In the genomic region with DNA sequence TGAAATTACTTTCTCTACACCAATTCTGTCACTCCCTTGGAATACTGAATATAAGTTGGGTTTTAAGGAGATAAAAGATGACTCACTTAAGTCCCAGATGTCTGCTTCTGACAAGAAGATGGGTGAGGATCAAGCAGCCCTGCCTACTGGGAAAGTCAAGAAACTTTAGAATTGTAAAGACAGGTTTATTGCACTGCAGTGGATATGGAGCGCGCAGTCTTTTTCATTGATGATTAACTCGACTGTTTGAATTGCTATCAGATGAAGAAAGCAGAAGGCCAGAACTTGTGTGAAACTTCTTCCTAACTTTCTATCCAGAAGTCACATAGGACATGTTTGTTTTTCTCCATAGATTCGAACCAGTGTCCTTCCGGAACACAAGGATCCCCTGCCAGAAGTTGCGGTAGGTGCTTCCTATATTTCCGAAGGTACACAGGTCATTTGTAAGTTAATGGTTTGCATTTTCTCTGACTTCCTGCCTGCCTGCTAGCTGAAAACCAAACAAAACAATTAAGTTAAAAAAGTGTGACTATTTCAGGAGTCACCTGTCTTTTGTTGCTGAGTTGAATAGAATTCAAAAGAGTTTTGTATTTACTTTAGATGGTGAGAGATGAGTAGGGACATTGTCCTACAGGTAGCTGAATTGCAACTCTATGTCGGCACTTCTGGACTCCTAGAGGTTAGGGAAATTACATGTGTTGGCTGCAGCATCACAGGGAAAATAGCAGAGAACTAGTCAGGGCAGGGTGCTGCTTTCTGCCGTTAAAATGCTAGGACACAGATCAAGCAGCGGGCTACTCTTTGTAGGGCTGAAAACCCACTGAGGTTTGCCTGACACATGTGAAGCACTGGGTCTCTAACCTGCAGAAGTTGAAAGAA, we compare ENCODE assay signal across 29 mouse cellular contexts.
DNase-seq lines count a peak whose midpoint lies in the region; ATAC-seq and TF ChIP-seq lines count a peak whose summit lies in the region.
"Had no signal": no experiment of that assay in that cellular context is flagged by ENCODE, and none has a peak within 500 bp of the region (broad histone marks: within the 10 kb centered on the region; RNA-seq: fewer than 3 reads in every experiment).

No protein-coding gene starts in this region.

- ATAC-seq in kidney, embryonic 15.5 days (replicated peaks; ENCODE audit: low FRiP score): peak; percentile 62; the same call in 1 of the 2 replicates
- 0 out of 2 replicates have a peak, but pooled peaks have one; percentile 14 for ATAC-seq in midbrain, embryonic 15.5 days (replicated peaks)
- no peak for ATAC-seq in midbrain, embryonic 14.5 days (ENCODE audit: low FRiP score, low TSS enrichment)
- peak; percentile 96 for ATAC-seq in intestine, embryonic 16.5 days
- ATAC-seq: CD4-positive, CD25-positive, alpha-beta regulatory T cell, adult 4 months had no signal

- H3K4me3 ChIP-seq in kidney, embryonic 15.5 days (replicated peaks): no peak overlapping the region
- no peak overlapping the region for H3K4me3 ChIP-seq in kidney, adult 2 months (ENCODE audit: insufficient read depth, low read depth, low read length)
- H3K4me3 ChIP-seq in midbrain, embryonic 15.5 days: no peak overlapping the region
- no peak overlapping the region for H3K4me3 ChIP-seq in midbrain, embryonic 14.5 days (replicated peaks; ENCODE audit: low read depth, low read length)
- H3K4me3 ChIP-seq in intestine, embryonic 16.5 days (ENCODE audit: low read length): no peak overlapping the region
- no peak overlapping the region for H3K4me3 ChIP-seq in small intestine, adult 2 months (ENCODE audit: low read depth, low read length)
- H3K4me3 ChIP-seq: erythroblast, embryonic 14.5 days; forebrain, embryonic 12.5 days; gastrocnemius, adult 2 months; heart, adult 2 months; heart, embryonic 12.5 days; limb, embryonic 12.5 days; lung, embryonic 15.5 days; midbrain, embryonic 12.5 days; neural tube, embryonic 15.5 days had no signal

- no peak overlapping the region for H3K4me2 ChIP-seq in kidney, embryonic 15.5 days
- no peak overlapping the region for H3K4me2 ChIP-seq in midbrain, embryonic 15.5 days
- no peak overlapping the region for H3K4me2 ChIP-seq in midbrain, embryonic 14.5 days (ENCODE audit: low read length)
- 0 out of 2 replicates have a peak overlapping the region, but pooled peaks have one; percentile 1 for H3K4me2 ChIP-seq in intestine, embryonic 16.5 days (ENCODE audit: low read depth, low read length)
- H3K4me2 ChIP-seq: forebrain, embryonic 12.5 days; heart, embryonic 12.5 days; hindbrain, embryonic 14.5 days; limb, embryonic 12.5 days; lung, embryonic 15.5 days; midbrain, embryonic 12.5 days; neural tube, embryonic 15.5 days had no signal

- no peaks in the 10 kb centered on the region for H3K27me3 ChIP-seq in kidney, embryonic 15.5 days
- no peaks in the 10 kb centered on the region for H3K27me3 ChIP-seq in kidney, adult 2 months (replicated peaks; ENCODE audit: control insufficient read depth, insufficient read depth, low read length)
- H3K27me3 ChIP-seq in midbrain, embryonic 15.5 days (replicated peaks): no peaks in the 10 kb centered on the region
- no peaks in the 10 kb centered on the region for H3K27me3 ChIP-seq in midbrain, embryonic 14.5 days (ENCODE audit: control insufficient read depth, insufficient read depth, low read length)
- no peaks in the 10 kb centered on the region for H3K27me3 ChIP-seq in intestine, embryonic 16.5 days (replicated peaks; ENCODE audit: control insufficient read depth, insufficient read depth, low read length)
- no peaks in the 10 kb centered on the region for H3K27me3 ChIP-seq in small intestine, adult 2 months (ENCODE audit: control insufficient read depth, insufficient read depth, low read length)
- H3K27me3 ChIP-seq: forebrain, embryonic 12.5 days; heart, embryonic 12.5 days; limb, embryonic 12.5 days; lung, embryonic 15.5 days; midbrain, embryonic 12.5 days; neural tube, embryonic 15.5 days had no signal

- H3K27ac ChIP-seq in kidney, embryonic 15.5 days: no peak overlapping the region
- H3K27ac ChIP-seq in kidney, adult 2 months (ENCODE audit: insufficient read depth, low read depth, low read length): no peak overlapping the region
- no peak overlapping the region for H3K27ac ChIP-seq in midbrain, embryonic 15.5 days
- no peak overlapping the region for H3K27ac ChIP-seq in midbrain, embryonic 14.5 days (replicated peaks; ENCODE audit: low read depth, low read length)
- H3K27ac ChIP-seq in intestine, embryonic 16.5 days (ENCODE audit: low read length): 0 out of 2 replicates have a peak overlapping the region, but pooled peaks have one; percentile 1
- peak overlapping the region; percentile 20; the same call in 1 of the 2 replicates for H3K27ac ChIP-seq in small intestine, adult 2 months (ENCODE audit: insufficient read depth, low read depth, low read length)
- H3K27ac ChIP-seq: forebrain, embryonic 12.5 days; gastrocnemius, adult 2 months; heart, adult 2 months; hindbrain, embryonic 14.5 days; limb, embryonic 12.5 days; liver, embryonic 14.5 days; lung, embryonic 15.5 days; midbrain, embryonic 12.5 days; neural tube, embryonic 15.5 days had no signal

- no peaks in the 10 kb centered on the region for H3K9me3 ChIP-seq in kidney, embryonic 15.5 days (replicated peaks)
- H3K9me3 ChIP-seq in midbrain, embryonic 15.5 days: no peaks in the 10 kb centered on the region
- H3K9me3 ChIP-seq in midbrain, embryonic 14.5 days (ENCODE audit: control insufficient read depth, low read length): no peaks in the 10 kb centered on the region
- no peaks in the 10 kb centered on the region for H3K9me3 ChIP-seq in intestine, embryonic 16.5 days (ENCODE audit: control insufficient read depth, low read length)
- H3K9me3 ChIP-seq: forebrain, embryonic 12.5 days; heart, embryonic 12.5 days; limb, embryonic 12.5 days; lung, embryonic 15.5 days; midbrain, embryonic 12.5 days; neural tube, embryonic 15.5 days had no signal

- intact Hi-C loops in left cerebral cortex, postnatal 36 days (cut with DNase I): no loop called here

- TF ChIP-seq POLR2A in kidney, adult 2 months (IDR thresholded peaks at IDR 0.05; ENCODE audit: low read depth, low read length): no peak
- TF ChIP-seq POLR2A in small intestine, adult 2 months (IDR thresholded peaks at IDR 0.05; ENCODE audit: low read depth, low read length): no peak

- no peak overlapping the region for H3K9ac ChIP-seq in kidney, embryonic 15.5 days
- H3K9ac ChIP-seq in midbrain, embryonic 15.5 days: no peak overlapping the region
- no peak overlapping the region for H3K9ac ChIP-seq in midbrain, embryonic 14.5 days (replicated peaks; ENCODE audit: low read length)
- H3K9ac ChIP-seq in intestine, embryonic 16.5 days (ENCODE audit: low read depth, low read length): no peak overlapping the region
- H3K9ac ChIP-seq: forebrain, embryonic 12.5 days; heart, embryonic 12.5 days; hindbrain, embryonic 14.5 days; limb, embryonic 12.5 days; liver, embryonic 14.5 days; lung, embryonic 15.5 days; midbrain, embryonic 12.5 days; neural tube, embryonic 15.5 days had no signal

- no peaks in the 10 kb centered on the region for H3K36me3 ChIP-seq in kidney, embryonic 15.5 days
- no peaks in the 10 kb centered on the region for H3K36me3 ChIP-seq in kidney, adult 2 months (ENCODE audit: control insufficient read depth, insufficient read depth, low read length)
- no peaks in the 10 kb centered on the region for H3K36me3 ChIP-seq in midbrain, embryonic 15.5 days (replicated peaks)
- no peaks in the 10 kb centered on the region for H3K36me3 ChIP-seq in midbrain, embryonic 14.5 days (ENCODE audit: control insufficient read depth, insufficient read depth, low read length)
- no peaks in the 10 kb centered on the region for H3K36me3 ChIP-seq in intestine, embryonic 16.5 days (ENCODE audit: control insufficient read depth, insufficient read depth, low read length)
- H3K36me3 ChIP-seq in small intestine, adult 2 months (ENCODE audit: control insufficient read depth, insufficient read depth, low read length): no peaks in the 10 kb centered on the region
- H3K36me3 ChIP-seq: forebrain, embryonic 12.5 days; heart, embryonic 12.5 days; limb, embryonic 12.5 days; lung, embryonic 15.5 days; midbrain, embryonic 12.5 days; neural tube, embryonic 15.5 days had no signal

- H3K4me1 ChIP-seq in kidney, embryonic 15.5 days: 0 out of 2 replicates have a peak, but pooled peaks cover 4% of the 10 kb centered on the region
- no peaks in the 10 kb centered on the region for H3K4me1 ChIP-seq in kidney, adult 2 months (ENCODE audit: control insufficient read depth, insufficient read depth, low read length)
- no peaks in the 10 kb centered on the region for H3K4me1 ChIP-seq in midbrain, embryonic 15.5 days
- H3K4me1 ChIP-seq in midbrain, embryonic 14.5 days (ENCODE audit: control insufficient read depth, insufficient read depth, low read length): no peaks in the 10 kb centered on the region
- H3K4me1 ChIP-seq in intestine, embryonic 16.5 days (ENCODE audit: control insufficient read depth, insufficient read depth, low read length): 0 out of 2 replicates have a peak, but pooled peaks cover 6% of the 10 kb centered on the region
- no peaks in the 10 kb centered on the region; the same call in 1 of the 2 replicates for H3K4me1 ChIP-seq in small intestine, adult 2 months (ENCODE audit: control insufficient read depth, insufficient read depth, insufficient read length, low read length)
- H3K4me1 ChIP-seq: forebrain, embryonic 12.5 days; heart, embryonic 12.5 days; limb, embryonic 12.5 days; lung, embryonic 15.5 days; midbrain, embryonic 12.5 days; neural tube, embryonic 15.5 days had no signal

- 64% methylated on average over 10 of the region's 10 CpGs for WGBS in kidney, embryonic 15.5 days
- WGBS in kidney, adult 2 months: 44% methylated on average over 10 of the region's 10 CpGs
- 90% methylated on average over 10 of the region's 10 CpGs for WGBS in midbrain, embryonic 15.5 days
- 89% methylated on average over 10 of the region's 10 CpGs for WGBS in midbrain, embryonic 14.5 days
- WGBS in intestine, embryonic 16.5 days: 58% methylated on average over 10 of the region's 10 CpGs
- 25% methylated on average over 10 of the region's 10 CpGs for WGBS in small intestine, adult 2 months

- no peak for DNase-seq in kidney, adult 2 months
- no peak for DNase-seq in midbrain, embryonic 14.5 days
- no peak for DNase-seq in adrenal gland, adult 2 months
- no peak for DNase-seq in left cerebral cortex, postnatal 36 days (ENCODE audit: low spot score in 2 of 2)
- DNase-seq: adrenal gland, postnatal 36 days; cerebellum, adult 18-20 months; cerebellum, postnatal 10 days; gastrocnemius, adult 2 months; gastrocnemius, postnatal 36 days; heart, adult 2 months; kidney, adult 9 months; retina, postnatal 1 day; right cerebral cortex, postnatal 25 days; spleen, adult 18-20 months; thymus, postnatal 4 days had no signal

- TF ChIP-seq CTCF in kidney, adult 2 months (conservative IDR thresholded peaks at IDR 0.05; ENCODE audit: insufficient read depth, insufficient read length, low read depth, low read length): no peak
- no peak for TF ChIP-seq CTCF in small intestine, adult 2 months (IDR thresholded peaks at IDR 0.05; ENCODE audit: extremely low read depth, insufficient read length, insufficient replicate concordance, low read depth, low read length)

Comparison
In these comparisons a context has a peak if more than half of its experiments do, and no peak if none do; other contexts are left out.
1. H3K27ac ChIP-seq: peak in intestine, embryonic 16.5 days (single experiment) and small intestine, adult 2 months (single experiment); none in kidney, embryonic 15.5 days (single experiment), kidney, adult 2 months (single experiment), midbrain, embryonic 15.5 days (single experiment) and midbrain, embryonic 14.5 days (single experiment).